Mouse (Mus musculus) myocyte (in vitro differentiated cells): Measurements from ENCODE around the gene Smpd1. TPM values are rescaled to one million over a fixed set of nuclear protein-coding genes. Genes with fewer than 3 reads are reported as not detected.

Experiments
- H3K27me3 ChIP-seq: one replicate; pipeline ENCODE4 v1.6.1; 2011; ENCODE audit not compliant: control insufficient read depth, insufficient read depth, insufficient read length
- H3K36me3 ChIP-seq: one replicate; pipeline ENCODE4 v1.6.1; 2011; ENCODE audit not compliant: control insufficient read depth, insufficient read depth
- H3K4me2 ChIP-seq: one replicate; pipeline ENCODE4 v1.6.1; 2011; ENCODE audit warnings: low read depth, control low read depth
- H3K4me3 ChIP-seq: one replicate; pipeline ENCODE4 v1.5.1; 2011; ENCODE audit warnings: mild to moderate bottlenecking, control low read depth, moderate library complexity
- H3K79me2 ChIP-seq: one replicate; pipeline ENCODE4 v1.6.1; 2011; ENCODE audit not compliant: control insufficient read depth, insufficient read depth
- H3ac ChIP-seq: one replicate; pipeline ENCODE4 v1.6.1; 2011; ENCODE audit not compliant: control insufficient read depth, insufficient read length
- CEBPB ChIP-seq: IDR thresholded peaks from 2 replicates; pipeline ENCODE4 v1.6.1; 2011; ENCODE audit warnings: mild to moderate bottlenecking, moderate library complexity; ENCODE audit not compliant: poor library complexity, insufficient read depth, severe bottlenecking
- E2F4 ChIP-seq: IDR thresholded peaks from one replicate; pipeline ENCODE4 v1.6.1; 2011; ENCODE audit warnings: mild to moderate bottlenecking, control low read depth, moderate library complexity; ENCODE audit not compliant: insufficient read depth
- MAX ChIP-seq: IDR thresholded peaks from one replicate; pipeline ENCODE4 v1.6.1; 2011; ENCODE audit warnings: low read depth, mild to moderate bottlenecking, control low read depth
- MYOD1 ChIP-seq, 3 experiments: IDR thresholded peaks; one replicate each; pipeline ENCODE4 v1.6.1; 2011; ENCODE audit warnings: control low read depth in 2 of 3, low read depth in 2 of 3, mild to moderate bottlenecking in 2 of 3, moderate library complexity in 1 of 3; ENCODE audit not compliant: insufficient read length in 2 of 3, control insufficient read depth in 1 of 3
- MYOG ChIP-seq, 3 experiments: IDR thresholded peaks; one replicate each; pipeline ENCODE4 v1.6.1; 2011; ENCODE audit warnings: control low read depth in 2 of 3, low read depth in 2 of 3, mild to moderate bottlenecking in 2 of 3; ENCODE audit not compliant: insufficient read length in 2 of 3, control insufficient read depth in 1 of 3, insufficient read depth in 1 of 3
- POLR2A ChIP-seq: IDR thresholded peaks from one replicate; pipeline ENCODE4 v1.6.1; 2011; ENCODE audit warnings: low read depth, mild to moderate bottlenecking, control low read depth, moderate library complexity; ENCODE audit not compliant: insufficient read length
- POLR2AphosphoS2 ChIP-seq: IDR thresholded peaks from one replicate; pipeline ENCODE4 v1.6.1; 2011; ENCODE audit warnings: low read depth, control low read depth; ENCODE audit not compliant: insufficient read length
- REST ChIP-seq: IDR thresholded peaks from one replicate; pipeline ENCODE4 v1.6.1; 2011; ENCODE audit warnings: mild to moderate bottlenecking, control low read depth, moderate library complexity; ENCODE audit not compliant: insufficient read depth, insufficient read length
- SRF ChIP-seq: IDR thresholded peaks from one replicate; pipeline ENCODE4 v1.6.1; 2011; ENCODE audit warnings: low read depth; ENCODE audit not compliant: control insufficient read depth, insufficient read length
- TCF12 ChIP-seq: IDR thresholded peaks from one replicate; pipeline ENCODE4 v1.6.1; 2011; ENCODE audit warnings: mild to moderate bottlenecking, control low read depth; ENCODE audit not compliant: poor library complexity, insufficient read depth, severe bottlenecking
- TCF3 ChIP-seq: IDR thresholded peaks from one replicate; pipeline ENCODE4 v1.6.1; 2011; ENCODE audit warnings: low read depth, control low read depth; ENCODE audit not compliant: insufficient read length
- USF1 ChIP-seq: IDR thresholded peaks from one replicate; pipeline ENCODE4 v1.6.1; 2011; ENCODE audit warnings: low read depth, mild to moderate bottlenecking, control low read depth, moderate library complexity
- polyA plus RNA-seq: library from polyadenylated mRNA; unstranded; fragments of >200 nt; fragmentation: generic; extraction: Trizol; gene quantifications from one replicate; pipeline ENCODE4 v1.2.1, GENCODE M21; 2012; ENCODE audit warnings: missing spikeins

Smpd1 gene
- polyA plus RNA-seq, 1 experiment = 45.5 TPM

- Histone ChIP-seq H3K27me3 (no peaks in the 10 kb centered on the region), H3K4me2 (no peak overlapping the region), H3K79me2 (no peaks in the 10 kb centered on the region), H3ac (no peak overlapping the region), H3K36me3 (no peaks in the 10 kb centered on the region), H3K4me3 (no peak overlapping the region)
- TF ChIP-seq POLR2A = no peak
- no peak for TF ChIP-seq CEBPB
- no peak for TF ChIP-seq REST
- TF ChIP-seq POLR2AphosphoS2 = no peak
- no peak for TF ChIP-seq MYOD1 (IDR thresholded peaks at IDR 0.05; ENCODE audit: control insufficient read depth in 1 of 3, insufficient read length in 2 of 3, low read depth in 2 of 3)
- TF ChIP-seq TCF3 = no peak
- TF ChIP-seq TCF12 = no peak
- TF ChIP-seq MYOG (IDR thresholded peaks at IDR 0.05; ENCODE audit: control insufficient read depth in 1 of 3, insufficient read depth in 1 of 3, insufficient read length in 2 of 3, low read depth in 2 of 3) = no peak
- no peak for TF ChIP-seq E2F4
- no peak for TF ChIP-seq SRF
- no peak for TF ChIP-seq USF1
- no peak for TF ChIP-seq MAX
Measured at GRCm38 (mm10) chr7:105602860-105603623, 48.9 kb downstream of the Smpd1 start.

Other genes with a start within 250 kb of the Smpd1 start
- gene Olfr689, start 243.2 kb upstream of the Smpd1 start, polyA plus RNA-seq = not detected
- gene Olfr690, start 220.3 kb upstream of the Smpd1 start, polyA plus RNA-seq = not detected
- not detected for gene Olfr691, start 212.1 kb upstream of the Smpd1 start, polyA plus RNA-seq
- not detected for gene Olfr692, start 186.1 kb upstream of the Smpd1 start, polyA plus RNA-seq
- gene Gm5901, start 179.3 kb upstream of the Smpd1 start, polyA plus RNA-seq = not detected
- gene Fam160a2, start 154.3 kb upstream of the Smpd1 start, polyA plus RNA-seq = 16.4 TPM
- 0.05 TPM for gene Cnga4, start 149.8 kb upstream of the Smpd1 start, polyA plus RNA-seq
- gene Cckbr, start 128.6 kb upstream of the Smpd1 start, polyA plus RNA-seq = not detected
- gene Cavin3, start 72.1 kb upstream of the Smpd1 start, polyA plus RNA-seq = 88.4 TPM
- 34.3 TPM for gene Apbb1, start 27.3 kb downstream of the Smpd1 start, polyA plus RNA-seq
- 0.18 TPM for gene Hpx, start 45.8 kb downstream of the Smpd1 start, polyA plus RNA-seq
- 42.8 TPM for gene Trim3, start 79.2 kb downstream of the Smpd1 start, polyA plus RNA-seq
- 154 TPM for gene Timm10b, start 85.7 kb downstream of the Smpd1 start, polyA plus RNA-seq
- 28.4 TPM for gene Arfip2, start 86.1 kb downstream of the Smpd1 start, polyA plus RNA-seq
- 56.6 TPM for gene Gm45799, start 86.2 kb downstream of the Smpd1 start, polyA plus RNA-seq
- gene Dnhd1, start 96.5 kb downstream of the Smpd1 start, polyA plus RNA-seq = 0.68 TPM
- gene Ilk, start 182.2 kb downstream of the Smpd1 start, polyA plus RNA-seq = 250 TPM
- 15.5 TPM for gene Rrp8, start 183.0 kb downstream of the Smpd1 start, polyA plus RNA-seq
- gene Taf10, start 190.0 kb downstream of the Smpd1 start, polyA plus RNA-seq = 249 TPM
- gene Tpp1, start 197.9 kb downstream of the Smpd1 start, polyA plus RNA-seq = 40.4 TPM
- gene Dchs1, start 233.3 kb downstream of the Smpd1 start, polyA plus RNA-seq = 0.49 TPM